Mouse (Mus musculus) ES-E14 (cell line): ENCODE data around the gene Rab5b. TPM values are rescaled to one million over a fixed set of nuclear protein-coding genes. Genes with fewer than 3 reads are reported as not detected.
A peak's percentile ranks its signal among the peaks of the same experiment; 100 is the strongest.
"Not testable (repeated sequence)": the region's sequence is repeated elsewhere in the genome, so short reads cannot be mapped to it uniquely, and the experiment has no call there.

Experiments used
- DNase-seq: peaks from one replicate; pipeline ENCODE4 v3.0.0-alpha.2; 2013; ENCODE audit warnings: low read depth, low spot score
- H3K27ac ChIP-seq: 2 replicates; pipeline ENCODE4 v1.5.1; 2012; ENCODE audit warnings: low read depth, mild to moderate bottlenecking, low read length, moderate library complexity, mixed read lengths; ENCODE audit not compliant: poor library complexity, insufficient read depth, severe bottlenecking
- H3K36me3 ChIP-seq: 2 replicates; pipeline ENCODE4 v1.6.1; 2012; ENCODE audit warnings: mild to moderate bottlenecking, low read length, moderate library complexity, mixed read lengths; ENCODE audit not compliant: control insufficient read depth, poor library complexity, insufficient read depth, severe bottlenecking
- H3K4me1 ChIP-seq, 2 experiments: fragments of 150-350 bp in 1 of 2; sonication (generic) in 1 of 2; 2 replicates each; pipeline ENCODE4 v1.6.1; 2012; ENCODE audit warnings: low read length in 2 of 2, mild to moderate bottlenecking in 1 of 2, mixed read lengths in 1 of 2; ENCODE audit not compliant: control insufficient read depth in 2 of 2, insufficient read depth in 2 of 2, poor library complexity in 1 of 2
- H3K4me3 ChIP-seq, 2 experiments: fragments of 150-350 bp in 1 of 2; sonication (generic) in 1 of 2; 2 replicates each; pipeline ENCODE4 v1.5.1; 2012; ENCODE audit warnings: low read length in 2 of 2, low read depth in 1 of 2, mild to moderate bottlenecking in 1 of 2, mixed read lengths in 1 of 2; ENCODE audit not compliant: insufficient read depth in 1 of 2, poor library complexity in 1 of 2, severe bottlenecking in 1 of 2
- H3K9ac ChIP-seq: 2 replicates; pipeline ENCODE4 v1.6.1; 2012; ENCODE audit warnings: low read depth, mild to moderate bottlenecking, low read length, mixed read lengths; ENCODE audit not compliant: poor library complexity, insufficient read depth, severe bottlenecking
- H3K9me3 ChIP-seq: fragments of 150-350 bp; sonication (generic); 2 replicates; pipeline ENCODE4 v1.6.1; 2012; ENCODE audit warnings: low read depth, mild to moderate bottlenecking, low read length; ENCODE audit not compliant: control insufficient read depth, insufficient read depth
- CHD2 ChIP-seq: IDR thresholded peaks from 2 replicates; pipeline ENCODE4 v1.6.1; 2014; ENCODE audit warnings: mild to moderate bottlenecking, low read depth, low read length, inconsistent platforms
- HCFC1 ChIP-seq: IDR thresholded peaks from 2 replicates; pipeline ENCODE4 v1.6.1; 2012; ENCODE audit warnings: low read length, inconsistent platforms, borderline replicate concordance; ENCODE audit not compliant: insufficient read depth
- MAFK ChIP-seq: IDR thresholded peaks from 2 replicates; pipeline ENCODE4 v1.6.1; 2014; ENCODE audit warnings: mild to moderate bottlenecking, low read depth, low read length, inconsistent platforms; ENCODE audit not compliant: insufficient read depth
- ZC3H11A ChIP-seq: IDR thresholded peaks from 2 replicates; pipeline ENCODE4 v1.6.1; 2012; ENCODE audit warnings: low read depth, mild to moderate bottlenecking, inconsistent platforms, low read length, borderline replicate concordance
- ZNF384 ChIP-seq: IDR thresholded peaks from 2 replicates; pipeline ENCODE4 v1.6.1; 2012; ENCODE audit warnings: low read depth, low read length, inconsistent platforms
- in situ Hi-C, 2 experiments: fragments of 600-800 bp; cut with MboI; formaldehyde crosslinking; loops; one replicate each; pipeline ENCODE4 v1.15.1; 2025; ENCODE audit warnings: low sequenced_read_pairs in 2 of 2, inconsistent platforms in 1 of 2; ENCODE audit not compliant: unreplicated experiment in 2 of 2
- total RNA-seq: library from RNA; depleted of rRNA; stranded (reverse); fragments of 300-350 nt; gene quantifications from 2 replicates; pipeline ENCODE4 v1.2.3, GENCODE M21; 2012; rRNA removed

Gene Rab5b
- total RNA-seq, 1 experiment = 32.8 TPM

DNA sequence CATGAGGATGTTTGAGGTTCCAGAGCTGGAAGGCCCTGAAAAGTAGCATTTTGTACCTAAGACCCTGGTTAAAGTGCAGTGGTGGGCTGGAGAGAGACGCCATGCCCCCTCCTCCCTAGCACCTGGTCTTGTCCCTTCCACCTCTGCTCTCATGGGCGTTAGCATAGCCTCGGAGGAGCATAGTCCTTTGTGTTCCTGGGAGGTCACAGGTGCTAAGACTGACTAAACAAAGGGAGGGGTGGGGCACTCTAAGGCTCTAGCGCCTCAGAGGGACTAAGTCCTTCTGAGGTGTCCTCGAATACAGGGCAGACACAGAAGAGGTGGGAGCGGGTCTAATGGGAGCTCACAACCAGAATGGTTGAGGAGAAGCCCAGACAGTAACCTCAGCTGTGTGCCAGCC is 64.5 kb downstream of the Rab5b start:
- DNase-seq = peak; percentile 70

GRCm38 (mm10) chr10:128630306-128630705 is 65.8 kb downstream of the Rab5b start:
- H3K9me3 ChIP-seq, in situ Hi-C loops, DNase-seq, H3K36me3 ChIP-seq, H3K4me3 ChIP-seq, H3K27ac ChIP-seq, H3K9ac ChIP-seq: not testable (repeated sequence)
- peaks cover 8 to 26% of the 10 kb centered on the region in 2 experiments; a peak in 3 of 4 replicates for H3K4me1 ChIP-seq

More for the DNA sequence above, 64.5 kb downstream of the Rab5b start:
- Histone ChIP-seq H3K27ac (no peak overlapping the region; the same call in 1 of the 2 replicates), H3K4me3 (0 out of 4 replicates have a peak overlapping the region, but pooled peaks of 1 of the 2 experiments have one; percentile 4), H3K9me3 (no peaks in the 10 kb centered on the region), H3K4me1 (peaks cover 8 to 32% of the 10 kb centered on the region in 2 experiments; a peak in 3 of 4 replicates), H3K9ac (no peak overlapping the region), H3K36me3 (no peaks in the 10 kb centered on the region)
- TF ChIP-seq ZC3H11A = no peak
- TF ChIP-seq ZNF384 = no peak
- TF ChIP-seq CHD2 = no peak
- TF ChIP-seq MAFK = no peak
- TF ChIP-seq HCFC1 = no peak
- in situ Hi-C loops = no loop called here

- peaks cover 8 to 26% of the 10 kb centered on the region in 2 experiments; a peak in 3 of 4 replicates for H3K4me1 ChIP-seq
- no peak for DNase-seq
- in situ Hi-C loops = no loop called here
- H3K27ac ChIP-seq = no peak overlapping the region
- no peak overlapping the region for H3K9ac ChIP-seq
- no peak for TF ChIP-seq MAFK
- no peak for TF ChIP-seq ZC3H11A
- no peak for TF ChIP-seq CHD2
- no peak for TF ChIP-seq HCFC1
- H3K9me3 ChIP-seq = no peaks in the 10 kb centered on the region
- no peak overlapping the region for H3K4me3 ChIP-seq
- peaks cover 13% of the 10 kb centered on the region for H3K36me3 ChIP-seq
Observed at GRCm38 (mm10) chr10:128629746-128630145, 66.3 kb downstream of the Rab5b start.

GRCm38 (mm10) chr10:128627398-128628317 is 68.4 kb downstream of the Rab5b start:
- in situ Hi-C loops = no loop called here
- H3K9me3 ChIP-seq = no peaks in the 10 kb centered on the region
- no peak for DNase-seq
- H3K4me3 ChIP-seq = no peak overlapping the region
- H3K27ac ChIP-seq = no peak overlapping the region
- H3K4me1 ChIP-seq = peaks cover 4 to 12% of the 10 kb centered on the region in 2 experiments; a peak in 3 of 4 replicates
- no peak overlapping the region for H3K9ac ChIP-seq
- TF ChIP-seq MAFK (no peak), HCFC1 (no peak), CHD2 (no peak), ZC3H11A (no peak), ZNF384 (peak; percentile 51)
- peaks cover 23% of the 10 kb centered on the region for H3K36me3 ChIP-seq

Other genes with a start within 250 kb of the Rab5b start
- gene Smarcc2, start 237.0 kb downstream of the Rab5b start, total RNA-seq = 18.9 and 22.8 TPM in 2 replicates
- 894 and 1,090 TPM in 2 replicates for gene Myl6, start 202.1 kb downstream of the Rab5b start, total RNA-seq
- gene Myl6b, start 197.6 kb downstream of the Rab5b start, total RNA-seq = 2.0 and 3.7 TPM in 2 replicates
- gene Esyt1, start 170.4 kb downstream of the Rab5b start, total RNA-seq = 62.7 and 135 TPM in 2 replicates
- gene Zc3h10, start 148.5 kb downstream of the Rab5b start, total RNA-seq = 18.8 and 19.5 TPM in 2 replicates
- gene Rpl41, start 147.0 kb downstream of the Rab5b start, total RNA-seq = 5,552 and 6,346 TPM in 2 replicates
- gene Pa2g4, start 130.3 kb downstream of the Rab5b start, total RNA-seq = 127 and 170 TPM in 2 replicates
- gene Erbb3, start 106.6 kb downstream of the Rab5b start, total RNA-seq = 24.9 and 30.3 TPM in 2 replicates
- 1,660 and 1,982 TPM in 2 replicates for gene Rps26, start 69.5 kb downstream of the Rab5b start, total RNA-seq
- gene Ikzf4, start 50.3 kb downstream of the Rab5b start, total RNA-seq = 1.4 and 1.9 TPM in 2 replicates
- 7.0 and 7.4 TPM in 2 replicates for gene Suox, start 22.2 kb downstream of the Rab5b start, total RNA-seq
- gene Pmel, start 7.9 kb upstream of the Rab5b start, total RNA-seq = 11.4 and 44.2 TPM in 2 replicates
- 40.7 and 43.5 TPM in 2 replicates for gene Cdk2, start 8.8 kb upstream of the Rab5b start, total RNA-seq
- gene Dgka, start 48.6 kb upstream of the Rab5b start, total RNA-seq = 11.9 and 19.3 TPM in 2 replicates
- 71.7 and 78.6 TPM in 2 replicates for gene Pym1, start 51.6 kb upstream of the Rab5b start, total RNA-seq
- gene Mmp19, start 94.6 kb upstream of the Rab5b start, total RNA-seq = 0.37 and 0.94 TPM in 2 replicates
- gene Dnajc14, start 107.8 kb upstream of the Rab5b start, total RNA-seq = 51.9 and 53.0 TPM in 2 replicates
- 7.7 and 11.0 TPM in 2 replicates for gene Tmem198b, start 108.1 kb upstream of the Rab5b start, total RNA-seq
- gene Sarnp, start 121.1 kb upstream of the Rab5b start, total RNA-seq = 70.1 and 101 TPM in 2 replicates
- 145 and 155 TPM in 2 replicates for gene Ormdl2, start 125.4 kb upstream of the Rab5b start, total RNA-seq
- 3.1 and 4.6 TPM in 2 replicates for gene Gdf11, start 195.5 kb upstream of the Rab5b start, total RNA-seq
- 158 and 226 TPM in 2 replicates for gene Cd63, start 204.7 kb upstream of the Rab5b start, total RNA-seq
- gene Rdh5, start 226.6 kb upstream of the Rab5b start, total RNA-seq = 3.9 and 6.8 TPM in 2 replicates
- gene Bloc1s1, start 227.8 kb upstream of the Rab5b start, total RNA-seq = 71.2 and 90.0 TPM in 2 replicates
- gene Itga7, start 237.6 kb upstream of the Rab5b start, total RNA-seq = 10.1 and 17.6 TPM in 2 replicates